Mouse (Mus musculus): Measurements from ENCODE around the gene Slc13a2.
A peak's percentile ranks its signal among the peaks of the same experiment; 100 is the strongest.

Slc13a2 gene

GRCm38 (mm10) chr11:78385776-78386175 is 36.2 kb downstream of the Slc13a2 start:
- DNase-seq = no peak

GRCm38 (mm10) chr11:78382701-78383100 is 39.3 kb downstream of the Slc13a2 start:
- DNase-seq = peak; percentile 27

- DNase-seq = no peak
Measured at GRCm38 (mm10) chr11:78382286-78382685, 39.7 kb downstream of the Slc13a2 start.

- DNase-seq = no peak
Measured at GRCm38 (mm10) chr11:78380996-78381395, 41.0 kb downstream of the Slc13a2 start.

- no peak for DNase-seq
Measured at GRCm38 (mm10) chr11:78380351-78380750, 41.7 kb downstream of the Slc13a2 start.

- no peak for DNase-seq
Measured at GRCm38 (mm10) chr11:78377549-78378159, 44.4 kb downstream of the Slc13a2 start.

GRCm38 (mm10) chr11:78374147-78374546 is 47.9 kb downstream of the Slc13a2 start:
- no peak for DNase-seq

- peak; percentile 34 for DNase-seq
Measured at GRCm38 (mm10) chr11:78372610-78373009, 49.4 kb downstream of the Slc13a2 start.

- no peak for DNase-seq
Measured at GRCm38 (mm10) chr11:78372166-78372565, 49.9 kb downstream of the Slc13a2 start.

GRCm38 (mm10) chr11:78371711-78372110 is 50.3 kb downstream of the Slc13a2 start:
- no peak for DNase-seq

- no peak for DNase-seq
Measured at GRCm38 (mm10) chr11:78370389-78370788, 51.6 kb downstream of the Slc13a2 start.

GRCm38 (mm10) chr11:78367456-78368225 is 54.4 kb downstream of the Slc13a2 start:
- no peak for DNase-seq

GRCm38 (mm10) chr11:78364103-78364502 is 57.9 kb downstream of the Slc13a2 start:
- DNase-seq = no peak

GRCm38 (mm10) chr11:78363309-78364007 is 58.6 kb downstream of the Slc13a2 start:
- DNase-seq = no peak

GRCm38 (mm10) chr11:78360789-78361131 is 61.3 kb downstream of the Slc13a2 start:
- DNase-seq = no peak

GRCm38 (mm10) chr11:78360125-78360788 is 61.8 kb downstream of the Slc13a2 start:
- peak; percentile 85 for DNase-seq

- DNase-seq = peak; percentile 65
Measured at GRCm38 (mm10) chr11:78358330-78359007, 63.5 kb downstream of the Slc13a2 start.

- peak; percentile 67 for DNase-seq
Measured at GRCm38 (mm10) chr11:78355471-78356238, 66.4 kb downstream of the Slc13a2 start.

- DNase-seq = no peak
Measured at GRCm38 (mm10) chr11:78354905-78355304, 67.1 kb downstream of the Slc13a2 start.

GRCm38 (mm10) chr11:78353081-78353480 is 68.9 kb downstream of the Slc13a2 start:
- no peak for DNase-seq

GRCm38 (mm10) chr11:78349441-78350358 is 72.3 kb downstream of the Slc13a2 start:
- DNase-seq = no peak
